Mouse (Mus musculus) heart, embryonic 10.5 days (tissue): ENCODE measurements around the gene Dnajb13. TPM values are rescaled to one million over a fixed set of nuclear protein-coding genes. Genes with fewer than 3 reads are reported as not detected.
A peak's percentile ranks its signal among the peaks of the same experiment; 100 is the strongest.

Source experiments
- DNase-seq: peaks from one replicate; pipeline ENCODE4 v3.0.0-alpha.2; 2017; ENCODE audit warnings: low spot score
- H3K27ac ChIP-seq: fragments of 300-500 bp; sonication (generic); 2 replicates; pipeline ENCODE4 v1.5.1; 2016; ENCODE audit warnings: mild to moderate bottlenecking
- H3K27me3 ChIP-seq: fragments of 300-500 bp; sonication (generic); 2 replicates; pipeline ENCODE4 v1.6.1; 2016; ENCODE audit warnings: mild to moderate bottlenecking; ENCODE audit not compliant: poor library complexity, insufficient read depth, severe bottlenecking
- H3K36me3 ChIP-seq: fragments of 300-500 bp; sonication (generic); 2 replicates; pipeline ENCODE4 v1.6.1; 2016; ENCODE audit warnings: mild to moderate bottlenecking, moderate library complexity
- H3K4me1 ChIP-seq: fragments of 300-500 bp; sonication (generic); 2 replicates; pipeline ENCODE4 v1.6.1; 2016; ENCODE audit warnings: mild to moderate bottlenecking
- H3K4me3 ChIP-seq: fragments of 300-500 bp; sonication (generic); 2 replicates; pipeline ENCODE4 v1.5.1; 2016; ENCODE audit warnings: mild to moderate bottlenecking, moderate library complexity
- H3K9me3 ChIP-seq: fragments of 300-500 bp; sonication (generic); 2 replicates; pipeline ENCODE4 v1.6.1; 2016; ENCODE audit warnings: mild to moderate bottlenecking, moderate library complexity
- WGBS: fragments of 180-500 bp; shearing (Covaris S2); methylation state at CpG from one replicate; pipeline ENCODE4 v1.1.7; 2016; 5-methylcytosine and 5-hydroxymethylcytosine counted together
- polyA plus RNA-seq: library from polyadenylated mRNA; unstranded; fragments of >200 nt; fragmentation: Nextera tagmentation; extraction: Ambion mirVana; gene quantifications from 2 replicates; pipeline ENCODE4 v1.2.1, GENCODE M21; 2016

Dnajb13 gene
- polyA plus RNA-seq, 1 experiment from 2014 or later, result 0.35 TPM

- WGBS, result 82% methylated on average over 6 of the region's 6 CpGs
- H3K27me3 ChIP-seq, result no peaks in the 10 kb centered on the region
- H3K4me1 ChIP-seq, result peaks cover 37% of the 10 kb centered on the region
- H3K4me3 ChIP-seq, result no peak overlapping the region
- H3K9me3 ChIP-seq, result no peaks in the 10 kb centered on the region
- DNase-seq, result no peak
- H3K36me3 ChIP-seq, result peaks cover 48% of the 10 kb centered on the region
- H3K27ac ChIP-seq, result peak overlapping the region; percentile 56; the same call in 1 of the 2 replicates
Measured at GRCm38 (mm10) chr7:100461621-100462151, 53.1 kb downstream of the Dnajb13 start.

- no peak for DNase-seq
- H3K4me1 ChIP-seq, result peaks cover 21% of the 10 kb centered on the region
- 93% methylated on average over 3 of the region's 3 CpGs for WGBS
- 0 out of 2 replicates have a peak overlapping the region, but pooled peaks have one; percentile 2 for H3K27ac ChIP-seq
- H3K27me3 ChIP-seq, result no peaks in the 10 kb centered on the region
- peaks cover 62% of the 10 kb centered on the region for H3K36me3 ChIP-seq
- H3K9me3 ChIP-seq, result no peaks in the 10 kb centered on the region
- no peak overlapping the region for H3K4me3 ChIP-seq
Measured at GRCm38 (mm10) chr7:100459862-100460261, 54.9 kb downstream of the Dnajb13 start.

GRCm38 (mm10) chr7:100458153-100458552, 56.6 kb downstream of the Dnajb13 start:
- peak; percentile 91 for DNase-seq
- WGBS, result 55% methylated on average over 1 of the region's 1 CpGs
- Histone ChIP-seq H3K27me3 (no peaks in the 10 kb centered on the region), H3K4me1 (peaks cover 16% of the 10 kb centered on the region), H3K4me3 (no peak overlapping the region), H3K27ac (peak overlapping the region; percentile 72; the same call in 1 of the 2 replicates), H3K36me3 (peaks cover 72% of the 10 kb centered on the region), H3K9me3 (no peaks in the 10 kb centered on the region)

Other genes with a start within 250 kb of the Dnajb13 start
- gene P4ha3, start 229.4 kb downstream of the Dnajb13 start, polyA plus RNA-seq, result 6.5 and 7.4 TPM in 2 replicates
- 20.1 and 22.9 TPM in 2 replicates for gene C2cd3, start 142.7 kb downstream of the Dnajb13 start, polyA plus RNA-seq
- 68.2 and 74.8 TPM in 2 replicates for gene Ppme1, start 142.7 kb downstream of the Dnajb13 start, polyA plus RNA-seq
- 0.05 and 0.14 TPM in 2 replicates for gene Ucp3, start 42.0 kb downstream of the Dnajb13 start, polyA plus RNA-seq
- gene Ucp2, start 21.6 kb downstream of the Dnajb13 start, polyA plus RNA-seq, result 165 and 231 TPM in 2 replicates
- 26.4 and 31.3 TPM in 2 replicates for gene Coa4, start 22.1 kb upstream of the Dnajb13 start, polyA plus RNA-seq
- 89.5 and 106 TPM in 2 replicates for gene Rab6a, start 92.5 kb upstream of the Dnajb13 start, polyA plus RNA-seq
- 75.7 and 78.8 TPM in 2 replicates for gene Mrpl48, start 93.3 kb upstream of the Dnajb13 start, polyA plus RNA-seq
- 1.6 and 2.4 TPM in 2 replicates for gene Plekhb1, start 147.5 kb upstream of the Dnajb13 start, polyA plus RNA-seq
- gene Fam168a, start 191.7 kb upstream of the Dnajb13 start, polyA plus RNA-seq, result 29.4 and 35.4 TPM in 2 replicates